Mouse (Mus musculus): ENCODE results near the gene Sez6l2. TPM values are rescaled to one million over a fixed set of nuclear protein-coding genes. Genes with fewer than 3 reads are reported as not detected.

The Sez6l2 gene
- polyA plus RNA-seq (2012; ENCODE audit: low replicate concordance), result 1.1 and 3.1 TPM in 2 replicates

GRCm38 (mm10) chr7:126949793-126950646 is at the start of gene Sez6l2:
Gene Sez6l2 (plus strand): TSS chr7:126950563.

GRCm38 (mm10) chr7:126922624-126923060 is 27.7 kb upstream of the Sez6l2 start, which contains the start of gene Tmem219:
Gene Tmem219 (minus strand): TSS chr7:126922917.

GRCm38 (mm10) chr7:126928384-126929037 is 21.9 kb upstream of the Sez6l2 start, which contains the start of gene Kctd13:
Gene Kctd13 (plus strand): TSS chr7:126928879.

GRCm38 (mm10) chr7:126949403-126949792 is 965 bp upstream of the Sez6l2 start, which contains the start of gene Asphd1:
Gene Asphd1 (minus strand): TSS chr7:126949582.

GRCm38 (mm10) chr7:126975893-126975949 is 25.4 kb downstream of the Sez6l2 start, which contains the start of gene Cdipt:
Gene Cdipt (plus strand): TSS chr7:126975914.

GRCm38 (mm10) chr7:126975950-126976866 is 25.8 kb downstream of the Sez6l2 start, which contains the start of gene Cdiptos:
Gene Cdiptos (minus strand): TSS chr7:126976098.

GRCm38 (mm10) chr7:127014320-127014719 is 64.0 kb downstream of the Sez6l2 start, which contains the start of gene Mvp:
Gene Mvp (minus strand): TSS chr7:127014621.

GRCm38 (mm10) chr7:127016481-127016485 is 65.9 kb downstream of the Sez6l2 start, which contains the start of gene Pagr1b:
Gene Pagr1b (minus strand): TSS chr7:127016484.

GRCm38 (mm10) chr7:127016971-127017949 is 66.9 kb downstream of the Sez6l2 start, which contains the start of gene Pagr1a:
Gene Pagr1a (minus strand): TSS chr7:127017352.

Other genes with a start within 250 kb of the Sez6l2 start
- 287 and 313 TPM in 2 replicates for gene Coro1a, start 242.8 kb upstream of the Sez6l2 start, polyA plus RNA-seq (2012; ENCODE audit: low replicate concordance)
- gene Mapk3, start 191.0 kb upstream of the Sez6l2 start, polyA plus RNA-seq (2012; ENCODE audit: low replicate concordance), result 115 and 138 TPM in 2 replicates
- 0.77 and 2.4 TPM in 2 replicates for gene Gdpd3, start 184.2 kb upstream of the Sez6l2 start, polyA plus RNA-seq (2012; ENCODE audit: low replicate concordance)
- 188 and 399 TPM in 2 replicates for gene Ypel3, start 173.6 kb upstream of the Sez6l2 start, polyA plus RNA-seq (2012; ENCODE audit: low replicate concordance)
- gene Tbx6, start 169.1 kb upstream of the Sez6l2 start, polyA plus RNA-seq (2012; ENCODE audit: low replicate concordance), result 8.3 and 13.4 TPM in 2 replicates
- gene Ppp4c, start 158.1 kb upstream of the Sez6l2 start, polyA plus RNA-seq (2012; ENCODE audit: low replicate concordance), result 129 and 143 TPM in 2 replicates
- gene Fam57b, start 152.9 kb upstream of the Sez6l2 start, polyA plus RNA-seq (2012; ENCODE audit: low replicate concordance), result 1.5 and 3.9 TPM in 2 replicates
- gene 4930451I11Rik, start 118.9 kb upstream of the Sez6l2 start, polyA plus RNA-seq (2012; ENCODE audit: low replicate concordance), result not detected in 2 replicates
- not detected in 2 replicates for gene Doc2a, start 103.1 kb upstream of the Sez6l2 start, polyA plus RNA-seq (2012; ENCODE audit: low replicate concordance)
- gene Hirip3, start 88.6 kb upstream of the Sez6l2 start, polyA plus RNA-seq (2012; ENCODE audit: low replicate concordance), result 80.7 and 110 TPM in 2 replicates
- 1,584 and 1,973 TPM in 2 replicates for gene Ino80e, start 88.2 kb upstream of the Sez6l2 start, polyA plus RNA-seq (2012; ENCODE audit: low replicate concordance)
- 249 and 381 TPM in 2 replicates for gene Taok2, start 65.9 kb upstream of the Sez6l2 start, polyA plus RNA-seq (2012; ENCODE audit: low replicate concordance)
- gene Tmem219, start 27.6 kb upstream of the Sez6l2 start, polyA plus RNA-seq (2012; ENCODE audit: low replicate concordance), result 61.9 and 90.6 TPM in 2 replicates
- 31.6 and 58.9 TPM in 2 replicates for gene Kctd13, start 21.7 kb upstream of the Sez6l2 start, polyA plus RNA-seq (2012; ENCODE audit: low replicate concordance)
- not detected in 2 replicates for gene Asphd1, start 981 bp upstream of the Sez6l2 start, polyA plus RNA-seq (2012; ENCODE audit: low replicate concordance)
- 99.0 and 127 TPM in 2 replicates for gene Cdipt, start 25.4 kb downstream of the Sez6l2 start, polyA plus RNA-seq (2012; ENCODE audit: low replicate concordance)
- gene Cdiptos, start 25.5 kb downstream of the Sez6l2 start, polyA plus RNA-seq (2012; ENCODE audit: low replicate concordance), result 0.24 TPM in 1 of 2 replicates, not detected in the other
- gene Mvp, start 64.1 kb downstream of the Sez6l2 start, polyA plus RNA-seq (2012; ENCODE audit: low replicate concordance), result 12.2 and 16.3 TPM in 2 replicates
- not detected in 2 replicates for gene Pagr1b, start 65.9 kb downstream of the Sez6l2 start, polyA plus RNA-seq (2012; ENCODE audit: low replicate concordance)
- gene Pagr1a, start 66.8 kb downstream of the Sez6l2 start, polyA plus RNA-seq (2012; ENCODE audit: low replicate concordance), result 0.99 and 28.8 TPM in 2 replicates
- 89.5 and 197 TPM in 2 replicates for gene Gm42742, start 70.5 kb downstream of the Sez6l2 start, polyA plus RNA-seq (2012; ENCODE audit: low replicate concordance)
- 0.20 and 7.0 TPM in 2 replicates for gene Prrt2, start 70.6 kb downstream of the Sez6l2 start, polyA plus RNA-seq (2012; ENCODE audit: low replicate concordance)
- 992 and 1,684 TPM in 2 replicates for gene Maz, start 76.5 kb downstream of the Sez6l2 start, polyA plus RNA-seq (2012; ENCODE audit: low replicate concordance)
- gene Kif22, start 91.9 kb downstream of the Sez6l2 start, polyA plus RNA-seq (2012; ENCODE audit: low replicate concordance), result 23.8 and 26.3 TPM in 2 replicates
- gene Zg16, start 136.8 kb downstream of the Sez6l2 start, polyA plus RNA-seq (2012; ENCODE audit: low replicate concordance), result not detected in 2 replicates
- gene AI467606, start 140.8 kb downstream of the Sez6l2 start, polyA plus RNA-seq (2012; ENCODE audit: low replicate concordance), result 99.5 and 130 TPM in 2 replicates
- gene Qprt, start 171.7 kb downstream of the Sez6l2 start, polyA plus RNA-seq (2012; ENCODE audit: low replicate concordance), result 1.9 and 3.6 TPM in 2 replicates
- gene Spn, start 187.3 kb downstream of the Sez6l2 start, polyA plus RNA-seq (2012; ENCODE audit: low replicate concordance), result 73.3 and 200 TPM in 2 replicates
- 55.9 and 67.9 TPM in 2 replicates for gene Cd2bp2, start 245.5 kb downstream of the Sez6l2 start, polyA plus RNA-seq (2012; ENCODE audit: low replicate concordance)

Data from leukemia stem cell, adult 10-12 weeks (primary cell).